Mouse (Mus musculus) stomach, embryonic 16.5 days (tissue): Measurements from ENCODE around the gene Svopl. TPM values are rescaled to one million over a fixed set of nuclear protein-coding genes. Genes with fewer than 3 reads are reported as not detected.

Experiments used
- ATAC-seq: fragments of 200-750 bp; cut with Nextera tagmentation; 2 replicates; pipeline ENCODE4 v1.8.0; 2017; ENCODE audit warnings: moderate number of reproducible peaks, moderate TSS enrichment; ENCODE audit not compliant: insufficient read depth, low FRiP score
- H3K27ac ChIP-seq: fragments of 300-500 bp; sonication (generic); 2 replicates; pipeline ENCODE4 v1.5.1; 2014; ENCODE audit warnings: low read length
- H3K27me3 ChIP-seq: fragments of 300-500 bp; sonication (generic); 2 replicates; pipeline ENCODE4 v1.6.1; 2014; ENCODE audit warnings: low read length, control low read depth, mixed read lengths; ENCODE audit not compliant: control insufficient read depth, insufficient read depth
- H3K36me3 ChIP-seq: fragments of 300-500 bp; sonication (generic); 2 replicates; pipeline ENCODE4 v1.6.1; 2014; ENCODE audit warnings: low read length; ENCODE audit not compliant: control insufficient read depth, insufficient read depth
- H3K4me1 ChIP-seq: fragments of 300-500 bp; sonication (generic); 2 replicates; pipeline ENCODE4 v1.6.1; 2014; ENCODE audit warnings: low read length, control low read depth, mixed read lengths; ENCODE audit not compliant: control insufficient read depth, insufficient read depth
- H3K4me2 ChIP-seq: fragments of 300-500 bp; sonication (generic); 2 replicates; pipeline ENCODE4 v1.6.1; 2014; ENCODE audit warnings: low read depth, low read length, mixed read lengths
- H3K4me3 ChIP-seq: fragments of 300-500 bp; sonication (generic); replicated peaks from 2 replicates; pipeline ENCODE4 v1.5.1; 2014; ENCODE audit warnings: mild to moderate bottlenecking, low read length
- H3K9ac ChIP-seq: fragments of 300-500 bp; sonication (generic); 2 replicates; pipeline ENCODE4 v1.6.1; 2014; ENCODE audit warnings: low read length
- H3K9me3 ChIP-seq: fragments of 300-500 bp; sonication (generic); replicated peaks from 2 replicates; pipeline ENCODE4 v1.6.1; 2016; ENCODE audit warnings: low read length, control low read depth; ENCODE audit not compliant: control insufficient read depth
- WGBS: fragments of 180-500 bp; shearing (Covaris S2); extraction: QIAGEN DNeasy Blood & Tissue Kit; methylation state at CpG from one replicate; pipeline ENCODE4 v1.1.7; 2014; 5-methylcytosine and 5-hydroxymethylcytosine counted together
- polyA plus RNA-seq: library from polyadenylated mRNA; unstranded; fragments of >200 nt; fragmentation: Nextera tagmentation; extraction: Ambion mirVana; gene quantifications from 2 replicates; pipeline ENCODE4 v1.2.1, GENCODE M21; 2015

Svopl gene
- polyA plus RNA-seq, 1 experiment from 2014 or later = 1.5 TPM

- no peak overlapping the region for H3K4me2 ChIP-seq
- no peaks in the 10 kb centered on the region for H3K9me3 ChIP-seq
- no peak for ATAC-seq
- H3K36me3 ChIP-seq = no peaks in the 10 kb centered on the region
- H3K4me1 ChIP-seq = 0 out of 2 replicates have a peak, but pooled peaks cover 4% of the 10 kb centered on the region
- H3K9ac ChIP-seq = no peak overlapping the region
- no peaks in the 10 kb centered on the region for H3K27me3 ChIP-seq
- H3K4me3 ChIP-seq = no peak overlapping the region
- peak overlapping the region; percentile 34; the same call in 1 of the 2 replicates for H3K27ac ChIP-seq
- 46% methylated on average over 6 of the region's 6 CpGs for WGBS
These were observed 2.2 kb upstream of the Svopl start for GRCm38 (mm10) chr6:38048800-38049561.

- 77% methylated on average over 4 of the region's 4 CpGs for WGBS
- no peak for ATAC-seq
- no peaks in the 10 kb centered on the region for H3K9me3 ChIP-seq
These were observed 1.2 kb upstream of the Svopl start for GRCm38 (mm10) chr6:38048003-38048402.

GRCm38 (mm10) chr6:38032801-38033566, 13.8 kb downstream of the Svopl start:
- Histone ChIP-seq H3K4me3 (no peak overlapping the region), H3K27me3 (no peaks in the 10 kb centered on the region), H3K9ac (no peak overlapping the region), H3K4me2 (no peak overlapping the region), H3K36me3 (no peaks in the 10 kb centered on the region), H3K9me3 (no peaks in the 10 kb centered on the region), H3K27ac (peak overlapping the region; percentile 47), H3K4me1 (peaks cover 12% of the 10 kb centered on the region; the same call in 1 of the 2 replicates)
- ATAC-seq = no peak
- WGBS = 48% methylated on average over 5 of the region's 5 CpGs

More at GRCm38 (mm10) chr6:38048003-38048402, 1.2 kb upstream of the Svopl start:
- Histone ChIP-seq H3K27ac (no peak overlapping the region), H3K36me3 (no peaks in the 10 kb centered on the region), H3K4me3 (no peak overlapping the region), H3K4me2 (no peak overlapping the region), H3K9ac (no peak overlapping the region), H3K27me3 (no peaks in the 10 kb centered on the region), H3K4me1 (0 out of 2 replicates have a peak, but pooled peaks cover 4% of the 10 kb centered on the region)

GRCm38 (mm10) chr6:38031924-38032540, 14.8 kb downstream of the Svopl start:
- H3K36me3 ChIP-seq = no peaks in the 10 kb centered on the region
- H3K4me1 ChIP-seq = peaks cover 12% of the 10 kb centered on the region; the same call in 1 of the 2 replicates
- H3K27me3 ChIP-seq = no peaks in the 10 kb centered on the region
- H3K27ac ChIP-seq = peak overlapping the region; percentile 40; the same call in 1 of the 2 replicates
- 0 out of 2 replicates have a peak, but pooled peaks have one; percentile 31 for ATAC-seq
- H3K4me3 ChIP-seq = no peak overlapping the region
- no peak overlapping the region for H3K4me2 ChIP-seq
- H3K9me3 ChIP-seq = no peaks in the 10 kb centered on the region
- WGBS = 46% methylated on average over 7 of the region's 7 CpGs
- H3K9ac ChIP-seq = no peak overlapping the region

- H3K9me3 ChIP-seq = no peaks in the 10 kb centered on the region
- H3K4me2 ChIP-seq = no peak overlapping the region
- no peaks in the 10 kb centered on the region for H3K27me3 ChIP-seq
- WGBS = 51% methylated on average over 2 of the region's 2 CpGs
- no peak overlapping the region for H3K27ac ChIP-seq
- H3K36me3 ChIP-seq = no peaks in the 10 kb centered on the region
- no peak overlapping the region for H3K4me3 ChIP-seq
- H3K9ac ChIP-seq = no peak overlapping the region
- ATAC-seq = no peak
- peaks cover 9% of the 10 kb centered on the region; the same call in 1 of the 2 replicates for H3K4me1 ChIP-seq
These were observed 18.6 kb downstream of the Svopl start for GRCm38 (mm10) chr6:38028205-38028604.

- no peak overlapping the region for H3K27ac ChIP-seq
- H3K4me2 ChIP-seq = no peak overlapping the region
- no peaks in the 10 kb centered on the region for H3K9me3 ChIP-seq
- H3K27me3 ChIP-seq = no peaks in the 10 kb centered on the region
- H3K4me3 ChIP-seq = no peak overlapping the region
- H3K9ac ChIP-seq = no peak overlapping the region
- WGBS = 56% methylated on average over 1 of the region's 1 CpGs
- ATAC-seq = no peak
- H3K36me3 ChIP-seq = no peaks in the 10 kb centered on the region
- H3K4me1 ChIP-seq = peaks cover 9% of the 10 kb centered on the region; the same call in 1 of the 2 replicates
These were observed 19.0 kb downstream of the Svopl start for GRCm38 (mm10) chr6:38027771-38028170.

GRCm38 (mm10) chr6:38023284-38023683, 23.5 kb downstream of the Svopl start:
- Histone ChIP-seq H3K27ac (no peak overlapping the region), H3K4me2 (no peak overlapping the region), H3K4me1 (no peaks in the 10 kb centered on the region), H3K27me3 (no peaks in the 10 kb centered on the region), H3K4me3 (no peak overlapping the region), H3K9me3 (no peaks in the 10 kb centered on the region), H3K36me3 (no peaks in the 10 kb centered on the region), H3K9ac (no peak overlapping the region)
- ATAC-seq = no peak
- 23% methylated on average over 7 of the region's 7 CpGs for WGBS

GRCm38 (mm10) chr6:38021406-38021805, 25.4 kb downstream of the Svopl start:
- Histone ChIP-seq H3K27me3 (no peaks in the 10 kb centered on the region), H3K4me1 (no peaks in the 10 kb centered on the region), H3K9ac (no peak overlapping the region), H3K36me3 (no peaks in the 10 kb centered on the region), H3K4me2 (no peak overlapping the region), H3K27ac (no peak overlapping the region), H3K9me3 (no peaks in the 10 kb centered on the region), H3K4me3 (no peak overlapping the region)
- WGBS = 79% methylated on average over 7 of the region's 7 CpGs
- no peak for ATAC-seq

- Histone ChIP-seq H3K4me1 (no peaks in the 10 kb centered on the region), H3K4me3 (no peak overlapping the region), H3K27me3 (no peaks in the 10 kb centered on the region), H3K9ac (no peak overlapping the region), H3K27ac (no peak overlapping the region), H3K4me2 (no peak overlapping the region), H3K36me3 (no peaks in the 10 kb centered on the region), H3K9me3 (no peaks in the 10 kb centered on the region)
- WGBS = 91% methylated on average over 2 of the region's 2 CpGs
- ATAC-seq = no peak
These were observed 34.0 kb downstream of the Svopl start for GRCm38 (mm10) chr6:38012829-38013228.
